Mouse (Mus musculus): ENCODE results near the gene Tgfbr3l.

GRCm38 (mm10) chr8:4216296-4216695 is 31.7 kb upstream of the Tgfbr3l start:
- TF ChIP-seq CTCF (conservative IDR thresholded peaks at IDR 0.05; ENCODE audit: insufficient read depth, insufficient read length, low read depth, low read length), result no peak
- TF ChIP-seq POLR2A (IDR thresholded peaks at IDR 0.05; ENCODE audit: low read depth, low read length), result no peak
